Mouse (Mus musculus): ENCODE data around the gene Olfr524. TPM values are rescaled to one million over a fixed set of nuclear protein-coding genes. Genes with fewer than 3 reads are reported as not detected.

The Olfr524 gene
- not detected in 2 replicates for total RNA-seq (2017)

DNA sequence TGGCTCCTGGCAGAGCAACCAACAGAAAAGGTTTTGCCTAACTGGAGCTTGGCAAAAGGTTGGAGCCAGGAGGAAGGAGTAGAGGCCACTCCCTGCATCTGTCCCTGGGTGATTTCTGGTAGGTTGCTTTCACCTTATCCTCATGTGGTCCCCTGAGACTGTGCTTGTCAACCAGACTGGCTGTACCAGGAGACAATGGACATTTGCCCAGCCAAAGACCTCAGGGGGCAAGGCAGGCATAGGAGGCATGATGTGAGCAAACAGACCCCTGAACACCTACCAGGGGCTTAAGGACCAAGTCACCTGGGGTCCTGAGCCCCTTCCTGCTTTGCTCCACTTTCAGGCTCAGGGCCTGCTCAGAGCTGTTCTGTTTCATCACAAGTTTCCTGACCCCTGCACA, at the start of gene Olfr524:
TSS of gene Olfr524 (minus strand) at position 101 of the 400 bp plus-strand sequence.
- no peak for ATAC-seq (replicated peaks; ENCODE audit: low read depth, poor library complexity, severe bottlenecking)

DNA sequence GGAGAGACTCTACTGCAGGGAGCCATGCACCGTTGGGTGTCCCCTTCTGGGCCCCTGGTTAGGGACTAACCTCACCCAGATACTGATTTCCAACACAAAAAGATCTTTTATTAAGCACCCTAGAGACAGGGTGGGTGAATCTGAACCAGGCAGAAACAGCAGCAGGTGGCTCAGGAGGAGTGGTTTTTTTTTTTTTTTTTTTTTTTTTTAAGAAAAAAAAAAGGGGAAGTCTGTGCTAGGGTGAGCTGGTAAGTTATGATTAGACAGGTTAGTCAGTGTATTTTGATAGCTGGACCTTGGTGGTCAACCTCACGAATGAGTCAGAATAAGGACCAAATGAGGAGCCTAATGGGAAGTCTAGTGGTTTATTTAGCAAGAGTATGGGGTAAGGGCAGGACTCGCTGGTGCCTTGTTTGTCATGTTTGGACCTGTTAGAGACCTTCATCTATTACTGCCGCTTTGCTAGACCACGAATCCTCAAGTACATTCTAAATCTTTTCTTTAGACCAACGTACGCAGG, 48.1 kb upstream of the Olfr524 start:
- ATAC-seq (replicated peaks; ENCODE audit: low read depth, poor library complexity, severe bottlenecking), result peak; percentile 52

GRCm38 (mm10) chr7:140247216-140247615, 41.5 kb upstream of the Olfr524 start, which contains the start of gene 5830411N06Rik:
Gene 5830411N06Rik (plus strand): TSS chr7:140247284.
- ATAC-seq (replicated peaks; ENCODE audit: low read depth, poor library complexity, severe bottlenecking), result no peak

DNA sequence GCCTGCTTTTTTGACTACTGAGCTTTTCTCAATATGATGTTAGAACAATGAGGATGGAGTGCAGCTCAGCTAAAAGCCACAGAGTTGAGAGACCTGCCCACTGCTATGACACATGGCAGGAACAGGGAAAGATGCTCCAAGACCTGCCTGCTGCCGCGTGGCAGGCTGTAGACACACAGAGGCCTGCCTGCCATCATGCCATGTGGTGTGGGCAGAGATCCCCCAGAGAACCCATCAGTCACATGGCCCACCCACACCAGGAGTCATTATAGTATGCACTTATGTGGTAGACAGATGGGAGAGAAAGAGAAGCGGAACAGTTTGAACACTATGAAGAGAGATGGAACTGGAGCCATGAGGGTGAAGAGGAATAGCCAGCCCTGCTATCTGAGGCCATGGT, 27.9 kb upstream of the Olfr524 start:
- no peak for ATAC-seq (replicated peaks; ENCODE audit: low read depth, poor library complexity, severe bottlenecking)

- no peak for ATAC-seq (replicated peaks; ENCODE audit: low read depth, poor library complexity, severe bottlenecking)
Measured at GRCm38 (mm10) chr7:140231026-140231425, 25.3 kb upstream of the Olfr524 start.

DNA sequence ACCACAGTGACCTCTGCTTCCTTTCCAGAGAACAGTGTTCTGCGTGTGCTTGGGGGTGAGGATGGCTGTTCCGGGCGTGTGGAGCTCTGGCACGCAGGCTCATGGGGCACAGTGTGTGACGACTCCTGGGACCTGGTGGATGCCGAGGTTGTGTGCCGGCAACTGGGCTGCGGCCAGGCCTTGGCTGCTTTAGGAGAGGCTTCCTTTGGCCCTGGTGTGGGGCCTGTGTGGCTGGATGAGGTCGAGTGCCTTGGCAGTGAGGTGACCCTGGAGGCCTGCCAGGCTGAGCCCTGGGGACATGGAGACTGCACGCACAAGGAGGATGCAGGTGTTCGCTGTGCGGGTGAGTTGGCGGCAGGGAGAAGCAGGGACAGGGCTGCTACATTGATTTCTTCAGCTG, 22.7 kb upstream of the Olfr524 start:
- no peak for ATAC-seq (replicated peaks; ENCODE audit: low read depth, poor library complexity, severe bottlenecking)

DNA sequence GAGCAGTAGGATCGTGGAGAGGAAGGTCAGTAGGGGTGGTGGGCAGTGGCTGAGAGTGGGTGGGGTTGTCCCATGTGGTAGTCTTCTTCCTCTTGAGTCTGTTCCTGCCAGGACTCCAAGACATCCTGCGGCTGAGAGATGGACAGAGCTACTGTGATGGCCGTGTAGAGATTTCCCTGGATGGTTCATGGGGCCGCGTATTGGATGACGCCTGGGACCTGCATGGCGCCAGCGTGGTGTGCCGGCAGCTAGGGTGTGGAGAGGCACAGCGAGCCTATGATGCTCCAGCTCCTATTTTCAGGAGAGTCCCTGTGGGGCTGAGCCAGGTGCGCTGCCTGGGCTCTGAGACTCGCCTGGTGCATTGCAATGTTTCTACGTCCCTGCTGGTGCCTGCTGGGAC, 18.4 kb upstream of the Olfr524 start:
- no peak for ATAC-seq (replicated peaks; ENCODE audit: low read depth, poor library complexity, severe bottlenecking)

DNA sequence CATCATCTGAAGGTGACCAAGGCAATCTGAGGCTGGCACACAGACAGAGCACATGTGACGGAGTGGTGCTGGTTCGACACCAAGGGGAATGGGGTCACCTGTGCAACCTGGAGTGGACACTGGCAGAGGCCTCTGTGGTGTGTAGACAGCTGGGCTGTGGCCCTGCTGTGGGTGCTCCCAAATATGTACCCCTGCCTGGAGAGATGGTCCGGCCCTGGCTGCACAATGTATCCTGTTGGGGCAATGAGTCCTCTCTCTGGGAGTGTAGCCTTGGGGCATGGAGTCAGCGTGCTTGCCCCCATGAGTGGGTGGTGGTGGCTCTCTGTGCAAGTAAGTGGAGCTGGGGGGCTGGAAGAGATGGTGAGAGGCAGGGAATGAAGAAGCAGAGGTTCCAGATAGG, 14.6 kb upstream of the Olfr524 start:
- no peak for ATAC-seq (replicated peaks; ENCODE audit: low read depth, poor library complexity, severe bottlenecking)

DNA sequence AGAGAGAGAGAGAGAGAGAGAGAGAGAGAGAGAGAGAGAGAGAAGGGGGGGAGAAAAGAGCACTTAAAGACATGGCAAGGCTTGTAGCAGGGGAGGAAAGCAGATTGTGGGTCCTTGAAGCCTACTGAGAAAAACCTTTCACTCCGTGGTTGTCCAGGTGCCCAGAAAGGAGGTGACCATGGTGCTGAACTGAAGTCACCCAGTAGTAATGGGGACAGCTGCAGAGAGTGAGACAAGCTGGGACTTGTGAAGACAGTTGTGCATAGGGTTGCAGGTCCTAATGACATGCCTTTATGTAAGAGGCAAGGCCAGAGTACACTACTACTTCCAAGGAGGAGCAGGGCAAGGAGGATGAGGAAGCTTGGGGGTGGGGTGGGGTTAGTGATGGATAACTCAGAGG, 13.5 kb upstream of the Olfr524 start:
- ATAC-seq (replicated peaks; ENCODE audit: low read depth, poor library complexity, severe bottlenecking), result no peak

- ATAC-seq (replicated peaks; ENCODE audit: low read depth, poor library complexity, severe bottlenecking), result no peak
Measured at GRCm38 (mm10) chr7:140217967-140218366, 12.2 kb upstream of the Olfr524 start, which contains the start of gene Cd163l1. Gene Cd163l1 (plus strand): TSS chr7:140218267.

GRCm38 (mm10) chr7:140213841-140214240, 8.1 kb upstream of the Olfr524 start:
- no peak for ATAC-seq (replicated peaks; ENCODE audit: low read depth, poor library complexity, severe bottlenecking)

DNA sequence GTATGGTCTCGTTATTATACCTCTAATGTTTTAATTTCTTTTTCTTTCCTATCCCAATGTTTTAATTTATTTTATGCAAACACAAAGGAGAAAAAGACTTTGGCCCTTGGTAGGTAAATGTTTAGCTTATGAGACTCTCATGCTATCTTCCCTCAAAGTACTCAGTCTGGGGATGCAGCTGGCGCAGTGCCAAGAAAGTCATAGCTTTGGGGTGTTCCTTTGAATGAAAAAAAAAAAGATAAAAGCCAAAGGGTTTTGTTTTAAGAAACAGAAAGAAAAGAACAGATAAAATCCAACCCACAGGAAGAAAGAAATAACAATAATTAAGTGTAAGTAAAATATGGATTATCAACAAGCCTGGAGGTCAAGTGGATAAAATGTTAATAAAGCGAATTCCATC, 2.9 kb upstream of the Olfr524 start:
- no peak for ATAC-seq (replicated peaks; ENCODE audit: low read depth, poor library complexity, severe bottlenecking)

GRCm38 (mm10) chr7:140208153-140208552, 2.4 kb upstream of the Olfr524 start:
- ATAC-seq (replicated peaks; ENCODE audit: low read depth, poor library complexity, severe bottlenecking), result peak; percentile 65

- peak; percentile 46 for ATAC-seq (replicated peaks; ENCODE audit: low read depth, poor library complexity, severe bottlenecking)
Measured at GRCm38 (mm10) chr7:140206904-140207303, 1.1 kb upstream of the Olfr524 start.

GRCm38 (mm10) chr7:140201090-140201489, 4.7 kb downstream of the Olfr524 start:
- no peak for ATAC-seq (replicated peaks; ENCODE audit: low read depth, poor library complexity, severe bottlenecking)

- no peak for ATAC-seq (replicated peaks; ENCODE audit: low read depth, poor library complexity, severe bottlenecking)
Measured at GRCm38 (mm10) chr7:140196002-140196401, 9.8 kb downstream of the Olfr524 start.

- ATAC-seq (replicated peaks; ENCODE audit: low read depth, poor library complexity, severe bottlenecking), result no peak
Measured at GRCm38 (mm10) chr7:140194031-140194430, 11.7 kb downstream of the Olfr524 start.

- ATAC-seq (replicated peaks; ENCODE audit: low read depth, poor library complexity, severe bottlenecking), result no peak
Measured at GRCm38 (mm10) chr7:140192851-140193250, 12.9 kb downstream of the Olfr524 start.

DNA sequence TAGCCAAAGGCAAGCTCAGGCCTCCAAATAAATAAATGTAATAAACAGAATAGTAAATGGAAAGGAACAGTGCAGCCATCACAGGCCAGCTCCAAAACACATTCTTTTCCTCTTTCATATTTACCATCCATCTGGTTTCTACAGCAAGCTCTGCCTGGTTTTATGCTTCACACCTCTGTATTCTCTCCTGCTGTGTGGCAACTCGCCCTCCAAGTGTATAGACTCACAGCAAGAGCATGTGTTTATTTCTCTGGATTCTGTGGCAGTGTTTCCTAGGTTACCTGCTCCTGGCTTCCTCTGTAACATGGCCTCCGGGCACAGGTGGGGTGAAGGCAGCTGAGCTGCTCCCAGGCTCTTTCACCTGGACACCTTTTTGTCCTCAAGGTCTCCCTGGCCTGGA, 13.3 kb downstream of the Olfr524 start:
- no peak for ATAC-seq (replicated peaks; ENCODE audit: low read depth, poor library complexity, severe bottlenecking)

- ATAC-seq (replicated peaks; ENCODE audit: low read depth, poor library complexity, severe bottlenecking), result no peak
Measured at GRCm38 (mm10) chr7:140190435-140190834, 15.3 kb downstream of the Olfr524 start.

GRCm38 (mm10) chr7:140188391-140189328, 17.1 kb downstream of the Olfr524 start:
- peak; percentile 71 for ATAC-seq (replicated peaks; ENCODE audit: low read depth, poor library complexity, severe bottlenecking)

Data from common myeloid progenitor, adult 5-6 weeks (primary cell).